Mouse (Mus musculus) forelimb bud, embryonic 11.5 days (tissue): ENCODE results near the gene Ckmt2.
A peak's percentile ranks its signal among the peaks of the same experiment; 100 is the strongest.

Source experiments
- DNase-seq: peaks from one replicate; pipeline ENCODE4 v3.0.0-alpha.2; 2012; ENCODE audit warnings: low read depth, low spot score

Ckmt2 gene

DNA sequence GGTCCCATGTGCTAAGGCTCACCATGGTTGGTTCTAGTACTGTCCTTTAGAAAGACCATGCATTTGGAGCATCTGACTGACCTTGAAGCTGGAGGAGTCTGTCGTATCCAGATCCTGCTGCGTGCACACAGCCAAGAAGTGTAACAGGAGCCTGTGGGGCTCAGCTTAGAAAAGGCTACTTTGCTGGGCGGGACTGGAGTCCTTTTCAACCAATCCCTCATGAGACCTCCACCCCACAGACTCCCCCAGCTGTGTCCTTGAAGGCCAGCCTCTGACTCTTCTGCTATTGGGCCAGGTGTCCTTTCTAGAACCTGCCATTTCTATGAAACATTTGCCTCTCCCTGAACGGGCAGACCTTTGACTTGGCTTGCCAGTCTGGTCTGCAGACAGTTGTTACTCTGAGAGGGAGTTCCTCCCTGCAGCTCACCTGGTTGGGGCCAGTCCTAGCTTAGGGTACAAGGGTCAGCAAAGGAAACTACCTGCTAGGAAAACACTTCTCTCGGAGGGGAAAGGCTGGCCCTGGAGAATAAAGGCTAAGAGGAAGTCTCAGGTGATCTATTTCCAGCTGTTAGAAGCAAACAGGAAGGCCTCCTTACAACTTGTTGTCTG is at the start of gene Ckmt2:
Gene Ckmt2, minus strand, starts transcription at position 145 of the 609 bp plus-strand sequence.
- no peak for DNase-seq

- no peak for DNase-seq
Observed at GRCm38 (mm10) chr13:91921010-91921409, 44.3 kb upstream of the Ckmt2 start.

GRCm38 (mm10) chr13:91918764-91919163 is 42.1 kb upstream of the Ckmt2 start:
- no peak for DNase-seq

DNA sequence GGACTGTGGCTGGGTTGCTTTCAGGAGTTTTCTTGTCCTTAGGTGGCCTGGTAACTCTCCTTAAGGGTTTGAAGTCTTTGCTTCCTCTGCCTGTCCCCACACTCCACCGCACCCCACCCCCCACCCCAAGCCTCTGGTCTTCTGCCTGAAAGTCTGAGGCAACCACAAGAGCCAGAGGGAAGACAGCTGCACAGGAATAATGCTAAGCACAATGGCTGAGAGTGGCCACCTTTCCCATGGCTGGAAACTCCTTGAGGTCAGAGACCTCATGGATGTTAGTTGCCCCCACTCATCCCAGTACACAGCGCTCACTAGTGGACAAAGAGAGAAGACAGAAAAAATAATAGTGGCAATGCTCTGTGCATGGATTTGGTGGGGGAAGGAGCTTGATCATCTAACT is 41.1 kb upstream of the Ckmt2 start:
- no peak for DNase-seq

GRCm38 (mm10) chr13:91916308-91916707 is 39.6 kb upstream of the Ckmt2 start:
- no peak for DNase-seq

DNA sequence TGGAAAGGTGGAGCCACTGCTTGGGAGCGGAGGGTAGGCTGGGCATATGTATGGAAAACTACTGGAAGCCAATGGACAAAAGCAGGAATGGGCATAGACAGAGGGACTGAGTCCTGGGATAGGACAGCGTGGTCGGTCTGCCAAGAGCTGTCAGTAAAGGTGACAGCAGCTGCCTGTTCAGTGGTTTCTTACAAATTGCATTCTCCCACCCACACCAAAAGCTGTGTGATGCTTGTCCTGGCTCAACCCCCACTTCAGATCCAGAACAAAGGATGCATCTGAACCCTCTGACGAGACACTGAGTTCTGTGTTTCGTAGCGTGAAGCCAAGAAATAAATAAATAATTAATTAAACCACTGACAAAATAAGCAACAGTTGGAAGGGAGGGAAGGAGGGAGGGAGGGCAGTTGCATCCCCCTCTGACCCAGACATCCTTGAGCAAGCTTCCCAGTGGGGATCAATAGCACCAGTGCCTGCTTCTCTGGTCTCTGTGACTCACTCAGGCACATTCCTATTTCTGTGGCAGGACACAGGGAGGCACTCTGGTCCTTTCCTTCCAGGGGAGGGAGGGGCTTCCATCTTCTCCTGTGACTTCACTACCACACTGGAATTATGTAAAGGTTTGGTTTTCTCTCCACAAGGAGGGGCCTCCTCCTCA is 39.0 kb upstream of the Ckmt2 start:
- no peak for DNase-seq

GRCm38 (mm10) chr13:91915192-91915581 is 38.5 kb upstream of the Ckmt2 start:
- DNase-seq = no peak

DNA sequence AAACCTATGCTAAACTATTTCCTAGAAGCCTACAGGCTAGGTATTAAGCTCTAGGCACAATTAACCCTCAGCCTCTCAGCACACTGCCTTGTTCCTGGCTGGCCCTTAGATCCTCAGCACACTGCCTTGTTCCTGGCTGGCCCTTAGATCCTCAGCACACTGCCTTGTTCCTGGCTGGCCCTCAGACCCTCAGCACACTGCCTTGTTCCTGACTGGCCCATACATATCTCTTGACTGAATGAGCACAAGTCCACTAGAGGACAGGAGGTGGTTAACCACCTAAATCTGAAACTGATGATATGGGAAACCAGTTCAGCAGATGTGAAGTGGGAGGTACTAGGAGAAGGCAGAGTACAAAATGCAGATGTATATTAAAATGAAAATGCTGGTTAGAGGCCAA is 35.0 kb upstream of the Ckmt2 start:
- no peak for DNase-seq

DNA sequence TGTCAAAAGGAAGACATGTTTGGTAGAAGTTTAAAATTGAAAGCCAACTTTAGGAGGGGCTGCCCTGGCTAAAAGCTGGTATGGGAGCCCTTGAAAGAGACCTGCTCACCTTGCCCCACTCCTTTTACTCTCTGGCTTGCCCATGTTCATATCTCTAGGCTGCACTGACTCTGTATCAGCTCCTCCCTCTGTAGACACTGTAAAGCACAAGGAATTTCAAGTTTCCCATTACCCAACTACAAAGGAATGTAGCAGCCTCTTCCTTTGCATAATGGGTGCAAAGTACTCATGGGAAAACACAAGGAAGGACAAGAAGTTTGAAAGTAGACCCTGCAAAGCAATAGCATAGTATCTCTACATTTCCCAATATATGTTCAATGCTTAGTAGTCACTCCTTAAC is 34.5 kb upstream of the Ckmt2 start:
- no peak for DNase-seq

GRCm38 (mm10) chr13:91908202-91908980 is 31.7 kb upstream of the Ckmt2 start:
- DNase-seq = peak; percentile 76

GRCm38 (mm10) chr13:91906338-91906737 is 29.7 kb upstream of the Ckmt2 start:
- no peak for DNase-seq

DNA sequence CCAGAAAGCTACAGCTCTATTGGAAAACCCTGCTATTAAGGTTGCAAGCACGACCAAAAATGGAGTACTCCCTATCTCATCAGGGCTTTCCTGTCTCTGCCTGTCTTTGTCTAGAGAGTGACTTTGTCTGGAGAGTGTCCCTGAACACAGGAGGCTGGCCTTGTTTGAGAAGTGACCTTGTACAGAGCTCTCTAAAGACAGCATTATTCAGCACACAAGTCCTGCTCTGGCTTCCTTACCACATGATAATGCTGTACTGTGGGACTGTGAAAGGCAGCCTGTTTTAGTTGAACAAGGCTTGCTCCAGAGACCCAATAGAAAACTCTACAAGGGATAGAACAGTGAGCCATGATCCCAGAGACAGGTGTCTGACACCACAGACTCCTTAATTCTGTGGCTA is 19.8 kb upstream of the Ckmt2 start:
- DNase-seq = no peak

DNA sequence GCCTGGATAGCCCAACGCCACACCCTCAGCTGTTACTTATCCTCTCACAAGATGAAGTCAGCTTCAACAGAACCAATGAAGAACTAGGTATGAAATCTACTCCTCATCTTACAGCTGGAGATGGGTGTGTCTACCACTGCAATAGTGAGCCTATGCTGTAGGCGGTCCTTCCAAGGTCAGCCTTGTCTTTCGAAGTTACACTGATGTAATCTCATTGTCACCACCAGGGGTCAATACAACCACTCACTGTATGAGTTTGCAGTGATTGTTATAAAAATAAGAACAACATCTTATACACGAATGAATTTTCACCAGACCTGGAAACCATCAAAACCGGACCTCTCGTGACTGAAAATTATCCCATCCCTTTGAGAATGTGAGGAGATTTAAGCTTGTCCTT is 16.4 kb upstream of the Ckmt2 start:
- DNase-seq = peak; percentile 24

GRCm38 (mm10) chr13:91890031-91890619 is 13.4 kb upstream of the Ckmt2 start:
- DNase-seq = no peak

DNA sequence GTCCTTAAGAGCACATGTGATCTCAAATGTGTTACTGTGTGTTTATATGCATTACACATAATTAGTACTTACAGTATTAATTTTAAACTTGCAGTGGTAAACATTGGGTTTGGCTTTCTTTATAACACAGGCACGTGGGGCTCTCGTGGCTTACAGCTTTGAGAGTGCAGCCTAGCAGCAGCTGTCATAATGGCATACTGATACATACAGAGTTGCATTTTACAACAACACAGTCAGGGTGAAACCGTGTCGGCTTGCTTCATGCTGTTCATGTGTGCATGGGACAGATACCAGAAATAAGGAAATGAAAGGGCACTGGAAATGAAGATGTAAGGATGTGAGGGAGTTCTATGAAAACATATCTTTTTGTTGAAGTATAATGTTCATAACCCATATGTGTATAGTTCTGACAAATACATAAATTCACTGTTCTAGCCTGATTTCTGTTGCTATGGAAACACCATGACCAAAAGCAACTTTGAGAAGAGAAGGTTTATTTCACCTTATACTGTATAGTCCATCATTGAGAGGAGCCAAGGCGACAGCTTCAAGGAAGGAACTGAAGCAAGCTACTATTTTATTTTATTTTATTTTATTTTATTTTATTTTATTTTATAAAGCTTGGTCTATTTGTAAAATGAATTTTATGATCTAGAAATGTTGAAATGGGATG is 8.2 kb upstream of the Ckmt2 start:
- no peak for DNase-seq

DNA sequence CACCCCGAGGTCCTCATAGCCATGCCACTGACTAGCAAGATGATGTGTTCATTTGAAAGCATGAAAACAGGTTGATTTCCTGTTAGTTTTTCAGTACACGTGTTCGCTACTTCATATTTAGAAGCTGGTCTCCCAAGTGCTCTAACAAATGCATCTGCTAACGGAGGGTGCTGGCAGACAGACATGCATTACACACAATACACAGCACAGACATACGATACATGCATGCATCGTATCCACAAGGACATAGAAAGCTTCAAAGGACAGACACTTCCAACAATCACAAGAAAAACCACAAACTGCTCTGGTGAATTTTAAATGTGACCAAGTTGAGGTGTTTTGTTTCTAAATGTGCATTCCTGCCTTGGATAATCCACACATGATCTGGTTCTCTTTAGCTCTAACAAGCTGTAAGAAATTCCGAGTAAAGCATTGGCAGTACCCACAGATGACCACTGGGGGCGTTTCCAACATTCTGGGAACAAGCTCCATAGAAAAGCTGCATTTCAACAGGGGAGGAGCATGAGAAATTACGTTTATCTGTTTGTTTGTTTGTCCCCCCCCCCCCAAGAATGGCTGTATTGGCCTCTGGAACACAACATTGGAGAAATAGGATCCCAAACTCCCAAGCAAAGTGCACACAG is 5.3 kb upstream of the Ckmt2 start:
- DNase-seq = peak; percentile 60

- no peak for DNase-seq
Observed at GRCm38 (mm10) chr13:91880256-91880655, 3.6 kb upstream of the Ckmt2 start.

GRCm38 (mm10) chr13:91877996-91878395 is 1.3 kb upstream of the Ckmt2 start:
- DNase-seq = no peak

DNA sequence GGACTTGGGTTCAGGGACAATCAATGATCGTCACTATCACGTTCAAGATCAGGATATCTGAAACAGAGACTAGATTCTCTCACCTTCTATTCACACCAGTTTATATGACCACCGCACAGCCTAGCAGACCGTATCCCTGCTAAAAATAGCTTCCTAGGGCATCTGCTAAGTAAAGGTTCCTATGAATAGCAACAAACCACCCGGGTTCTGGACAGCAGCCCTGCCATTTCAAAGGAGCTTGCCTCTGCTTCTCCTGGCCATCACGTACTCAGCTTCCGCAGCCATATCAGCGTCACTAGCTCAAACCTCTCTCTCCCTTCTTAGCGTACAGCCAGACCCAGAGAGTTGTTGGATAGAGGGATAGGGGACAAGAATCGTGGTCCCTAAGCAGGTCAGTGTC is 665 bp upstream of the Ckmt2 start:
- no peak for DNase-seq

DNA sequence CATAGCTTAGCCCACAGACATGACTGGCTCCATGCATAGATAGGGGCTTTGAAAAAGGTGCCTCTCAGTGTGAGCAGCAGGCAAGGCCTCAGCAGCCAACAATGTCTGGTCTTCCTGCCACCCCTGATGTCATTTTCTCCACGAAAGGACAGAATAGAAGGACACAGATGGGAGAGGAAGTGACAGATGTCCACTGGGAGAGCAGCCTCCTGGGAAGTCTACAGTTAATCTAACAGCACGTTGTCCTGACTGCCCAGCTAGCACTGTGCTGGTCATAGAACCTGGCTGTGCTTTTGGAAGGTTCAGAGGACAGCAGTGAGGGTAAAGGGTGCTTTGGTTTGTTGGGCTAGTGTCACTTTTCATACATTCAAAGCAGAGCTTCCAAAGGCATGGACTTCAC is 1.1 kb downstream of the Ckmt2 start:
- DNase-seq = no peak

- no peak for DNase-seq
Observed at GRCm38 (mm10) chr13:91874565-91874964, 2.1 kb downstream of the Ckmt2 start.
